Mouse (Mus musculus): Measurements from ENCODE around the gene Fam208b. TPM values are rescaled to one million over a fixed set of nuclear protein-coding genes. Genes with fewer than 3 reads are reported as not detected.
A peak's percentile ranks its signal among the peaks of the same experiment; 100 is the strongest.
"Not testable (repeated sequence)": the region's sequence is repeated elsewhere in the genome, so short reads cannot be mapped to it uniquely, and the experiment has no call there.

Gene Fam208b
- total RNA-seq, 4 experiments from 2014 or later, result 25.0 to 35.6 (median 28.9) TPM

DNA sequence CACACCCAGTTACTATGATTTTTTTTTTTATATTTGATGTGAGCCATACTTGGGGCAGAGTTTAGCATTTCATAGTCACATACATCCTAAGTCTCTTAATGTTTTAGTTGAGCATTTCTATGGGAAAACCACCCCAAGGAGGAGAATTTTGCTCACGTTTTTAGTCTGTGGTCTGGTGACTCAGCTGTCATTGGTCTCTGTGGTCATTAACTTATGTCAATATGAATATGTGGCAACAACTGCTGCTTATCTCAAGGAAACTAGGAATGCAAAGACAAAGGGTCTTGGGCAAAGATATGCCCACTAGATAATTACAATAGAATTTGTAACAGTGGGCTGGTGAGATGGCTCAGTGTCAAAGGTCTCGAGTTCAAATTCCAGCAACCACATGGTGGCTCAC lies 47.0 kb downstream of the Fam208b start:
- DNase-seq (ENCODE audit: low spot score in 2 of 2), result no peak

DNA sequence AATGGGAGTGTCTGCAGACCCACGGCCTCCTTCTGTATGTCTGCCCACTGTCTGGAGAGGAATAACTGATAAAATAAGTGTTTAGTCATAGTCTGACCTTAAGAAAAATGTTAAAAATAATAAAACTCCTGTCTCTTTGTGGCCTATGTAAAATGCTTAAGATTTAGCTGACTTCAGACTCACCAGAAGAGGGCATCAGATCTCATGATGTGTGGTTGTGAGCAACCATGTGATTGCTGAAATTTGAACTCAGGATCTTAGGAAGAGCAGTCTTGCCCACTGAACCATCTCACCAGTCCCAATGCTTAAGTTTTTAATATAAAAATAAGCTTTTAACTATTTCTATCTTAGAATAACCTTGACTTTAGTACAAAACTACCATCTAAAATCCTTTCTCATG lies 47.8 kb downstream of the Fam208b start:
- DNase-seq (ENCODE audit: low spot score in 2 of 2), result no peak

DNA sequence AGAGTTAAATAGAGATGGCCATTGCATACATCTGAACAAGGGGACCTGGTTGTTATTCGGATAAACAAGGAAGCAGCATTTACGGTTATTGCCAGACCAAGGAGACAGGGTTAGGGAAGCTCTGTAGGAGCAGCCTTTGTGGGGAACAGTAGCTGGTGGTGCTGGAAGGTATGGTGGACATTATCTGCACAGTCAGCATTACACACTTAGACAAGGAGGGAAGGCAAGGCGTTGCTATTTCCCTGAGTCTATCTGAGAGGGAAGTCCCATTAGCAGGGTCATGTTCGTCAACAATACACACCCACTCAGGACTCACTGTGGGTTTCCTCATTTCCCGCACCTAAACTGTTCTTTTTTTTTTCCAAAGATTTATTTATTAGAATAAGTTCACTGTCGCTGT lies 63.1 kb downstream of the Fam208b start:
- DNase-seq (ENCODE audit: low spot score in 2 of 2), result no peak

DNA sequence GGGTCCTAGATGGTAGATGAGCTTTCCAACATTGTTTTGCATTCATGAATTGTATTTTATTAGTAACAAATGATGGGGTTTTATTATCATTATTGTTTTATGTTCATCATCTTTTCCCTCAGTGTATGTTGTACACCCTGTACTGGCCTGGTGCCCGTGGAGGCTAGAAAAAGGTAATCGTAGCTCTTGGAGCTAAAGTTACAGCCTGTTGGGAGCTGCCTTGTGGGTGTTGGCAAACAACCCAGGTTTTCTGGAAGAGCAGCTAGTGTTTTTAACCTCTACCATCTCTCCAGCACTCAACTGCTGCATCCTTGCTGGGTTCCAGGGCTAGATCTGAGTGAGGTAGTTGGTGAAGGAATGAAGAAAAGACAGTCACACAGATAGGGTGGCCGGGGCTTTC lies 63.5 kb downstream of the Fam208b start:
- DNase-seq (ENCODE audit: low spot score in 2 of 2), result no peak

DNA sequence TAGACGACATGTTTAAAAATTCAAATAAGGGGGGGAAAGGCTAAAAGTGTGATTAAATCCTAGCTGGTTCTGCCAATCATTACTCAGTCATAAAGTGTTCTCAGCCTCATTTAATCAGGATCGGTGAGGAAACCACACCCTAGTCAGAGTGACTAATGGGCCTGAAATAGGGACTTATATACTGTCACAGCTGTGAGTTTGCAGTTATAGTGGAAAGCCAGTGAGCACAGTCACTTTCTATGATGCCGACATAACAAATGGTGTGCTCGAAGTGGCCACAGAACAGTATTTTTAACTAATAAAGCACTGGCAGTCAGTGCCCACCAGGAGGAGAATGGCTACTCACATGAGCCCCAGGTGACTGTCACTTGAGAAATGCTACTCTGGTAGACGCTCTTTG lies 66.0 kb downstream of the Fam208b start:
- DNase-seq (ENCODE audit: low spot score in 2 of 2), result no peak

DNA sequence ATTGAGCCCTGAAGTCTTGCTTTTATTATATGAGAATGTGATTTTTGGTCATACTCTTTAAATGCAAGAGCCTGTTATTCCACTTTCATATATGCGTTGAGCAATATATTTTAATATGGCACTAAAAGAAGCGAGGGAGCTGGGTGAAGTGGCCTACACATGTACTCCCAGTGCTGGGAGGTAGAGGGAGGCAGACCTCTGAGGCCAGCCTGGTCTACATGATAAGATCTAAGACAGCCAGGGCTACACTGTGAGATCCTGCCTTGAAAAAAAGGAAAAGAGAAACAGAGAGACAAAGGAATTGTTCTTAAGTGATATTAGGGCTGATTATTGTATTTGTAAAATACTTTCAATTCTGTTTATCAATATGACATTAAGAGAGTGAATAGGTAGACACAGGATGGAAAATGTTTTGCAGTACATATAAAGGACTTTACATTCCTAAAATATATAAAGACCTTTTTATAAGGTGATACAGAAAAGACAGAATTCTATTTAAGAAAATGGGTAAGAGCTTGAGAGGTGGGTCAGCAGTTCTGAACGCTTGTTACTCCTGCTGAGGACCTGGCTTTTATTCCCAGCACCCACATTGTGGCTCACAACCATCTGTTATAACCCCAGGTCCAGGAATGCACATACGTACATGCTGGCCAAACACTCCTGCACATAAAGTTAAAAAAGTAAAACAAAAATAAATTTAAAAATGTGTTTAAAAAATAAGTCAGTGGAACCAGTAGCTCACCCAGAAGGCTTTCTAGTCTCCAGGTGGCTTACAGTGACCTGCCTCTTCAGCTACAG lies 66.6 kb downstream of the Fam208b start:
- no peak for DNase-seq (ENCODE audit: low spot score in 2 of 2)

DNA sequence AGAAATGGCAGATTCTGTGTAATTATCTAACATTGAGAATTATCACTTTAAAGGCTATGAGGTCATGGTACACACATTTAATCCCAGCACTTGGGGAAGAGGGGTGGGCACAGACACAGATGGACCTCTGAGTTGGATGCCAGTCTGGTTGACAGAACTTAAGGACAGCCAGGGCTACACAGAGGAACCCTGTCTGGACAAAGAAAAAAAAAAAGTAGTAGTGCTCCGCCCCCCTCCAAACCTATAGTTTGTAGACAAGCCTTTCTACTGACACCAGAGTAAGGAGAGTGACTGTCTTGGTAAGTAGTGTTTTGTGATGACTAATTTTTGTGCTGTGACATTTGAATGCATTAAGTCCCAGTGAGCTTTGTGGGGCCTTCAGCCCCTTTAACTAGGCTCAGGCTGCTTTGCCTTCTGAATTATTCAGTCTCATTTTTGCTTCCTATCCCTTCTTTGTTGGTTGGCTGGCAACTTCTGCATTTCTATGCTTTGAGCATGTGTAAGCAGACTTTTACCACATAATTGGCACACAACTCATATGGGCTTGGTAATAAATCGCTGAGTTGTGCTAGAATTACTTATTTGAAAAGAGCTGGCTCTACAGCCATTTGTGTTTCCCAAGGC lies 69.6 kb downstream of the Fam208b start:
- DNase-seq (ENCODE audit: low spot score in 2 of 2), result no peak

DNA sequence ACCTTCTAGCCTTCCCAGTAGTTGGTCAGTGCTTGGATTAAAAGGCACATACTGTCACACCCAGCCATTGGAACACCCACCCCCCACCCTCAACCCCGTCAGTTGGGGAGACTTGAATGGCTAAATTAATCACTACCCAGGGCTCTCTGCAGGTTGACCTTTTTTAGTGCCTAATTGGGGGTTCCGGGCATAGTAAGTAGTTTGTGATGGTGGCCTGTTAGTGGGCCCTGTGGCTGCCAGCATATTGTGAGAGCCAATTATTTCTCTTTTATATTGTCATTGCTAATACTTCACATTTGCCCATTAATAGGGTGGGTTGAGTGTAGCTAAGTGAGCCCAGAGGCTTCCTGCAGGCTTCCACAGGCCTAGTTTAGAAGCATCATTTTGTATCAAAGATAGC lies 70.7 kb downstream of the Fam208b start:
- DNase-seq (ENCODE audit: low spot score in 2 of 2), result no peak

DNA sequence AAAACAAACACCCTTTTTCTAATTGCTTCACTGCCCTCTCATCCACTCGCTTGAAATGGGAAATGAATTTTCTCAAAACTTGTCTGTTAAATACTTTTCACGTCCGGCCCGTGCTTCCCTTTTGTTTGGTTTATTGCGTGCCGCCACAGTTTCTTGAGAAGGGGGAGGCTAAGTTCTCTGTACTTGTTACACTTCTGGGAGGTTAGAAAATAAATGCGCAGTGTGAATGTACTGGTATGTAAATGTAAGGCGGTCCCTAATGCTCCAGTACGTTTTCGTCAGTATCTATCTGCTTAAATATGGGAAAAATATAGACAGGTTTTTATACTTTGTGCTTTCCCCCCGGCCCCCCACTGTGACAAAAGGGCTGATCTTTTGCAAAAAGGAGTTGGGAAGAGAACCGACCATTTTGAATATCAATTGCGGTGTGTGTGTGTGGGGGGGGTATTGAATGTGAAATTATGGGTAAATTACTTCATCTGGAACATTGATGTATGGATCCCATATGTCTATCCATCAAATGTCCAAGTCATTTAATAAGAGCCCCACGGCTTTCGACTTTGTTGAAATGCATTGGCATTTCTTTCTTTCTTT lies 71.8 kb downstream of the Fam208b start:
- DNase-seq (ENCODE audit: low spot score in 2 of 2), result no peak

DNA sequence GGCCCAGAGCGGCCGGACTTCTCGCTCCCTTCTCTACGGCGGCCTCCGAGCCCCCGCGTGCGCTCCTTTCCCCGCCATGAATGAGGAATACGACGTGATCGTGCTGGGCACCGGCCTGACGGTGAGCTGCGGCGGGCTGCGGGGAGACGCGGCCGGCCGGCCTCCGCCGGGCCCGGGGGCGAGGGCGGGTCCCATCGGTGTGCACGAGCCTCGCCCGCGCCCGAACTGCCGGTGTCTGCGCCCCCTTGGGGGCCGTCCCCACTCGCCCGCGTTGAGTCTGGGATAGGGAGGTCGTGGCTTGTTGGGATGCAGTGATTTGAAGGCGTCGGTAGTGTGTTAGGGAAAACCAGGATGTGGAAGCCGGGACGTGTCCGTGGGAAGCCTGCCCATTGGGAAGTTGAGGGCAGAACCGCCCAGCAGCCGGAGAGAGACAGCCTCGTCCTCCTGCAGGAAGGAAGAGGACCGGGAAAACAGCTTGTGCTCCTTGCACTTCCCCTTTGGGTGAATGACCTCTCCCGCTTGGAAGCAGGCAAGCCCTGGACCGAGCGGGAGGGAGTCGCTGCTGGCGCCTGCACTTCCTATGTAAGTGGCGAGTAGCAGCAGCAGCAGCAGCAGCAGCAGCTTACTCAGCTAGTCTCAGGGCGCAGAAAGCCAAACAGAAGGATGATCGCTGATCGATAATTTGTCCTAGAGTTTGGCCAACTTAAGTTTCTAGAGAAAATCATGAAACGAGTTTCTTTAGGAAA lies 72.5 kb downstream of the Fam208b start:
- DNase-seq (ENCODE audit: low spot score in 2 of 2), result peak; percentile 50 to 55

DNA sequence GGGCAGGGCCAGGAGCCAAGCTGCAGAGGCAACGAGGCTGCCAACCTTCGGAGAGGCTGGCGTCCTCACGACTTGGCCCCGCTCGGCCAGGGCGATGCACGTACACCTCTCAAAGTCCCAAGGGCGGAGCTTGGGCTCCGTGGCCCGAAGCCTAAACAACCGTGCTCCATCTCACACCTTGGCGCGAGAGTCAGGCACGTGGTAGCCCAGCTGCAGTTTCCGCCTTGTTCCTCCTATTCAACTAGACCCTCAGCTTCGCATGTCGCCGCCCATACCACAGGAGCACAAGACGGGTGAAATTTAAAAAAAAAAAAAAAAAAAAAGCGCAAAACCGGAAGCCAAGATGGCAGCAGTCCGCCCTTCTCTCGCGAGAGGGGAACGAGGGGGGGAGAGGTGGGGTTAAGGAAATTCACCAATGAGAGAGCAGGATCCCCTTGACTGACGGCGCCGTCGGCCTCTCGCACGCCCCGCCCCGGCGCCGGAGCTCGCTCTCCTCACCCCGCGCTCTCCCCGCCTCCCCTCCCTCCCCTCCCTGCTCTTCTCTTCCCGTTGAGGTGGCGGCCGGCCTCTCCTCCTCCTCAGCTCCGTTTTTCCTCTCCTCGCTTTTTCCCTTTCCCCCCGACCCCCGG lies 73.2 kb downstream of the Fam208b start, which contains the start of gene Gdi2:
Gene Gdi2, plus strand, starts transcription at position 470 of the 629 bp plus-strand sequence.
- DNase-seq (ENCODE audit: low spot score in 2 of 2), result peak; percentile 89 to 91

DNA sequence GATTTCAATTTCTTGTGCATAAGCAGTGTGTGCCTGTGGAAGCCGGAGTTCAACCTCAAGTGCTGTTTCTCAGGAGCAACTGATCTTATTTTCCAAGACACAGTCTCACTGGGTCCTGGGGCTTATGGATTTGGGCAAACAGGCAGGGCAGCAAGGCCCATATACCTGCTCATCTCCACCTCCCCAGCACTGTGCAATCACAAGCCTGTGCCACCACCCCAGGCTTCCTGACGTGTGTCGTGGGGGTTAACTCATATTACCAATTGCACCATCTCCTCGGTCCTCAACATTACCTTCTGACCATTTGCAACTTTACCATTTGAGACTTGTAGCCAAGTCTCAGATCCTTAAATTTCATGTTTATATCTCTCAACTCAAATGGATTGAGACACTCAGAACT lies 76.8 kb downstream of the Fam208b start:
- DNase-seq (ENCODE audit: low spot score in 2 of 2), result no peak

DNA sequence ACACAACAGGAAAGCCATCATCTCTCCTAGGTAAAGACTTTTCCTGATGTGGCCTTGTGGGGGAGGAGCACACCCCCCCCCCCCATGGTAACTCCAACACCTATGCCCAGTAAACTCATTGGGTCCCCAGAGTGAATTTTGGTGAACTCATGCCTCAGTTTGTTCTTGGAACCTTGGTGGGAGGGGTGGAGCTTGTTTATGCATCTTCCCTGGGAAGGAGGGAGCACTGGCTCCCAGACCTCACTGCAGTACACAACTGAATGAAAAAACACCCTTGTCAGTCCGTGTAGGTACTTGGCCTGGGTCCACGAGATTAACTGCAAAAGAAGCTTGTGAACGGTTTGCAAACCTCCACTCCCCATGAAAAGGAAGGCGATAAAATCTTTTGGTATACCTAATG lies 78.5 kb downstream of the Fam208b start:
- no peak for DNase-seq (ENCODE audit: low spot score in 2 of 2)

DNA sequence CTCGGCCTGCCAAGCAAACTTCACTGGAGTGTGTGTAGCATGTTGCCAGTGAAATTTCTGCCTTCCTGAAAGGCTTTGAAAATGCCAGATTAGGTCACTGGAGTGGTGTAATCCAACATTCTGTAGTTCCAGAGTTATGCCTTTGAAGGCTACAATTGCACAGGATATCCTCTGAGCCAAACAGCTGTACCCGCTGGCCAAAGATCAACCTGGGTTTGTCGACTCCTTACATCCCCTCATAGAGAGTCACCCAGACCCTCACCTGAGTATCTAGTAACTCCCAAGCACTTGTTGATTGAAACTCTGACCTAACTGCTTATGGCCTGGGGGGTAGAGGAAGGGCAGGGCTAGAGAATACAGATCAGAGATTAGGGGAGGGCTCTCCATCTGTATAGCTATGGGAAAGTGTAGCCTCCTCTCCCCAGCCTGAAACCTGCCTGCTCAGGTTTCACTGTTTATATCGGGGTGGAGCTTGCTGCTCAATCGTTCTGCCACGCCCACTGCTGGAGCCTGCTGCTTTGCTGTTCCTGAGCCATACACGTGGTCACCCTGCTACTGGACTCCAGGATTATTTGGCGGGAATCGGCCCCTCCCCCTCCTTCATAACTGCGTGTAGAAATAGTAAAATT lies 79.1 kb downstream of the Fam208b start:
- no peak for DNase-seq (ENCODE audit: low spot score in 2 of 2)

DNA sequence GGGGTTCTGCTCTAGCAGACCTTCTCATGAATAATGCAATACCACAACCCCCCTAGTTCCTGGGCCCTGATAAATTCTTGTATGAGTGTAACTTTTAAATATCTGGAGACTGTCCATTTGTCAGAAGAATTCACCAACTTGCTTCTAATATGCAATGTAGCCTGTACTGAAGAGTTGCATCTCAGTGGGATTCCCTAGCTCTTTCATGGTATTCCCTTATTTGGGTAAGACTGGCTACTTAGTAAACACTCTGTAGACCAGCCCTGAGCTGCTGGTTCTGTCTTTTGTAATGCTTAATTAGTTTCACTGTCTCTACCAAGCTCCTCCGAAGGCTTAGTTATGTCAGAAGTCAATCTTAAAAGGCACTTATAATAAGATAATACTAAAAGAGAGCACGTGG lies 79.7 kb downstream of the Fam208b start:
- not testable (repeated sequence) for DNase-seq (ENCODE audit: low spot score in 2 of 2)

DNA sequence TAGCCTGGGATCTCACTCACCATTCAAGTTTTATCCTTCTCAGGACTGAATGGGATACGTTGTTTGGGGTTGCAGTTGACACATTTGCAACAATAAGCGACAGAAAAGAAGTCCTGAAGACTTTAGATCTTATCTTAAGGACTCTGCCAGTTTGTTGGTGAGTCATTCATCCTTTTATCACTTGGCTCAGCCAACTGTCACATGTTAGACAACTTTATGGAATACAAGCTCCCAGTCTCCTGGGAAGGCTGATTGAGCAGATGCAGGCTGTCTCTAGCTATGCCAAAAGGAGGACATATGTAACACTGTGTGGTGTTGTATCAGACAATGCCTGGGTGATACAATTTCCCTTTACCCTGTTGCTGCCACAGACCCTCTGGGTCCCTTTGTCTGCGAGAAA lies 80.5 kb downstream of the Fam208b start:
- DNase-seq (ENCODE audit: low spot score in 2 of 2), result no peak

DNA sequence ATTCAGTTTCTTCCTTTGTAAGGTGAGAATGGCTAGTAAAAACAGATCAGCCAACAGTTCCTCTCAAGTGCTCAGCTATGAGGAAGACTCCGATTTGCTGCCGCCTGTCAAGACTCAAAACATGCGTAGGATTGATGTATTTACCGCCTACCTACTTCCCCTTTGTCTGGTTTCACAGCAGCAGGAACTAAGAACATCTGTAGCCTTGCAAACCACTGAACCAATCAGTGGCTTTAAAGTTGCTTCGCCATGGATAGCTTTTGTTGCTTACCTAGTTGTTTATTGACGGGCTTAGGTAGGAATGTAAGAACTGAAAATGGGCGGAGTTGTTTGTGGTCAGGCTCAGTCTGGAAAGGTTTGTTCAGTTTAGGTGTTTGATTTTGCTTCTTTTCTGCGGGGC lies 84.6 kb downstream of the Fam208b start:
- no peak for DNase-seq (ENCODE audit: low spot score in 2 of 2)

DNA sequence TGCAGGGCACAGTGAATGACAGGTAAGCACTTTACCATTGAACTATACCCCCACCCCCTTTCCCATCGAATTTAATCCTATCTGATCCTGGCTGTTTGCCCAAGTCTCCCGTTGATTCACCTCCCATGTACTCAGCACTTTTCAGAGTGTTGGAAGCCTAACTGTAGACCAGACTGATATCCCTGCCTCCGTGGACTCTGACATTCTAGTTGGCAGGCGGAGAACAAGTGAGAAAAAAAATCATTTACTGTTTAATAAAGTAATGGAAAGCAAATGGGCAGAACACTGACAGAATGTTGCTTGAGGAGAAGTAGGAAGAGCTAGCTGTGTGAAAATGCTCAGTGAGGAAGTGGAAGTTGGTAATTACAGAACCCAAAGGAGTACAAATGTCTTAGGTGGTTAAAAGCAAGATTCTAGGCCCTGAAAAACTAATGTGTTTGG lies 85.3 kb downstream of the Fam208b start:
- DNase-seq (ENCODE audit: low spot score in 2 of 2), result no peak

DNA sequence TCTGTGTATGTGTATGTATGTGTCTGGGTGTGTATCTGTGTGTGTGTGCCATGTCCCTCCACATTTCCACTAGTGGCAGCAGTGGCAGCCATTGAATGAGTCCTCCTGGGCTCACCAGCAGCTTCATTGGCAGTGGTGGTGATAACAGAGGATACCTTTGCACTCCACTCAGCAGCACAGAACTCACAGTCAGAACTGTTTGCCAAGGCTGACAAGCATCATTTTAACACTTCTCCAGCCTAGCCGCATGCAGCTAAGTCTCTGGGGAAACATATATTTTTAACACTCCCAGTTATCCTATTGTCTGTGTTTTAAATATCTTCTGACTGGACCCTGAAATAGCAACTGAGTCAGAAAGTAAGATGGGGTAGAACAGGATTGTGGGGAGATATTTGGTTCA lies 87.0 kb downstream of the Fam208b start:
- no peak for DNase-seq (ENCODE audit: low spot score in 2 of 2)

DNA sequence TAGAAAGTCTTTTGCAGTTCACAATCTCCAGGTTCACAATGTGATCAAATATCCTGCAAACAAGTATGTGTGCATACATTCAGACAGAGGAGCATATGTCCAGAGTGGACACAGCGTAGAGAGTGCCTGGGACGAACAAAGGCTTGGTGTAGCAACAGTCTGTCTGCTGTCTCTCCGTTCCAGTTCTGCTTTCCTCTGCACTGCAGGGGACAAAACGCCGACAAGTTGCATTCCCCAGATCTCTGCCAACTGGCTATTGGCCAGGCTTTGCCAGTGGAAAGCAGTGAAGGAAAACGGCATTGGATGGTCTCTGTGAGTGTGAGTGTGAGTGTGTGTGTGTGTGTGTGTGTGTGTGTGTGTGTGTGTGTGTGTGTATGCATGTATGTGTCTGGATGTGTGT lies 87.4 kb downstream of the Fam208b start:
- DNase-seq (ENCODE audit: low spot score in 2 of 2), result no peak

DNA sequence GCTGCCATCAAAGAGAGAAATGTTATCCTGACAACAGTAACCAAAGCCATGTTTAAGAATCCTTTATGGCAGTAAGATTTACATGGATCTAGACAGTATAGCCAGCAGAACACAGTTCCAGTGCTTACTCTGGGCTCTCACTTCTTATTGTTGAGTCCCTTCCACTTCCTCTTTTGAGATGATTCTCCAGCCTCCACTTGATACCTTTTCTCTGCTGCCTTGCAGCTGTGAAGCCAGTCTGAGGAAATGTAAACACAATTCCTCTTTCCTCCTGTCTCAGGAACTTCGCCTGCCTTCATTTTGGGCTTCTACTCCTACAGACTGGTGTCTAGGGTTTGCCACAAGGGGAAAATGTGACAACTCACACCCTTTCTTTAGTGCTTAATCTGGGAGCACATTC lies 90.9 kb downstream of the Fam208b start:
- not testable (repeated sequence) for DNase-seq (ENCODE audit: low spot score in 2 of 2)

Measured in layer of hippocampus, adult 8-10 months (tissue).